Mouse (Mus musculus) midbrain, embryonic 16.5 days (tissue): ENCODE data around the gene Rpl28. TPM values are rescaled to one million over a fixed set of nuclear protein-coding genes. Genes with fewer than 3 reads are reported as not detected.

Source experiments
- ATAC-seq: fragments of 200-750 bp; cut with Nextera tagmentation; 2 replicates; pipeline ENCODE4 v1.8.0; 2017; ENCODE audit warnings: moderate TSS enrichment
- H3K27ac ChIP-seq: fragments of 300-500 bp; sonication (generic); 2 replicates; pipeline ENCODE4 v1.5.1; 2014; ENCODE audit warnings: mild to moderate bottlenecking, low read length, mixed read lengths
- H3K27me3 ChIP-seq: fragments of 300-500 bp; sonication (generic); 2 replicates; pipeline ENCODE4 v1.6.1; 2014; ENCODE audit warnings: low read depth, low read length, mixed read lengths; ENCODE audit not compliant: control insufficient read depth, insufficient read depth
- H3K36me3 ChIP-seq: fragments of 300-500 bp; sonication (generic); 2 replicates; pipeline ENCODE4 v1.6.1; 2014; ENCODE audit warnings: mild to moderate bottlenecking, low read length, moderate library complexity, mixed read lengths; ENCODE audit not compliant: control insufficient read depth, insufficient read depth
- H3K4me1 ChIP-seq: fragments of 300-500 bp; sonication (generic); 2 replicates; pipeline ENCODE4 v1.6.1; 2014; ENCODE audit warnings: mild to moderate bottlenecking, low read length, mixed read lengths; ENCODE audit not compliant: control insufficient read depth, insufficient read depth
- H3K4me2 ChIP-seq: fragments of 300-500 bp; sonication (generic); 2 replicates; pipeline ENCODE4 v1.6.1; 2014; ENCODE audit warnings: mild to moderate bottlenecking, low read length, mixed read lengths
- H3K4me3 ChIP-seq: fragments of 300-500 bp; sonication (generic); 2 replicates; pipeline ENCODE4 v1.5.1; 2014; ENCODE audit warnings: low read depth, mild to moderate bottlenecking, low read length, moderate library complexity, mixed read lengths
- H3K9ac ChIP-seq: fragments of 300-500 bp; sonication (generic); 2 replicates; pipeline ENCODE4 v1.6.1; 2014; ENCODE audit warnings: low read depth, low read length, mixed read lengths
- H3K9me3 ChIP-seq: fragments of 300-500 bp; sonication (generic); replicated peaks from 2 replicates; pipeline ENCODE4 v1.6.1; 2014; ENCODE audit warnings: mild to moderate bottlenecking, low read length, mixed read lengths; ENCODE audit not compliant: control insufficient read depth, poor library complexity, severe bottlenecking
- WGBS: fragments of 180-500 bp; shearing (Covaris S2); extraction: QIAGEN DNeasy Blood & Tissue Kit; methylation state at CpG from one replicate; pipeline ENCODE4 v1.1.7; 2014; 5-methylcytosine and 5-hydroxymethylcytosine counted together
- polyA plus RNA-seq: library from polyadenylated mRNA; unstranded; fragments of >200 nt; fragmentation: Nextera tagmentation; extraction: Ambion mirVana; gene quantifications from 2 replicates; pipeline ENCODE4 v1.2.1, GENCODE M21; 2015

The Rpl28 gene
- polyA plus RNA-seq, 1 experiment from 2014 or later, result 213 TPM

GRCm38 (mm10) chr7:4752821-4753570, 39.7 kb upstream of the Rpl28 start, which contains the start of gene Cox6b2:
Gene Cox6b2 (minus strand): TSS chr7:4753094.
- H3K27ac ChIP-seq, result no peak within 1 kb of the TSS
- WGBS, result 3% methylated on average over 24 of the region's 24 CpGs
- peak within 1 kb of the TSS; percentile 49 for H3K9ac ChIP-seq
- H3K9me3 ChIP-seq, result no peaks in the 10 kb centered on the region
- H3K36me3 ChIP-seq, result no peaks in the 10 kb centered on the region
- ATAC-seq, result peak; percentile 93
- H3K4me2 ChIP-seq, result peak within 1 kb of the TSS; percentile 73
- H3K27me3 ChIP-seq, result no peaks in the 10 kb centered on the region
- H3K4me1 ChIP-seq, result peaks cover 15% of the 10 kb centered on the region
- H3K4me3 ChIP-seq, result peak within 1 kb of the TSS; percentile 40

GRCm38 (mm10) chr7:4759670-4760069, 33.0 kb upstream of the Rpl28 start:
- Histone ChIP-seq H3K9ac (no peak overlapping the region), H3K9me3 (no peaks in the 10 kb centered on the region), H3K4me3 (no peak overlapping the region), H3K27me3 (no peaks in the 10 kb centered on the region), H3K4me2 (no peak overlapping the region), H3K27ac (no peak overlapping the region), H3K4me1 (no peaks in the 10 kb centered on the region), H3K36me3 (no peaks in the 10 kb centered on the region)
- ATAC-seq, result no peak
- WGBS, result 53% methylated on average over 1 of the region's 1 CpGs

GRCm38 (mm10) chr7:4764946-4765710, 27.5 kb upstream of the Rpl28 start:
- Histone ChIP-seq H3K4me3 (no peak overlapping the region), H3K27ac (no peak overlapping the region), H3K9me3 (no peaks in the 10 kb centered on the region), H3K36me3 (no peaks in the 10 kb centered on the region), H3K4me2 (no peak overlapping the region), H3K4me1 (no peaks in the 10 kb centered on the region), H3K27me3 (no peaks in the 10 kb centered on the region), H3K9ac (no peak overlapping the region)
- ATAC-seq, result no peak
- WGBS, result 11% methylated on average over 4 of the region's 4 CpGs

- 89% methylated on average over 4 of the region's 5 CpGs for WGBS
- no peak within 1 kb of the TSS for H3K9ac ChIP-seq
- ATAC-seq, result no peak
- no peak within 1 kb of the TSS for H3K27ac ChIP-seq
- no peak within 1 kb of the TSS for H3K4me3 ChIP-seq
- no peaks in the 10 kb centered on the region for H3K9me3 ChIP-seq
- no peaks in the 10 kb centered on the region for H3K36me3 ChIP-seq
- no peak within 1 kb of the TSS for H3K4me2 ChIP-seq
- peaks cover 8% of the 10 kb centered on the region for H3K27me3 ChIP-seq
- no peaks in the 10 kb centered on the region for H3K4me1 ChIP-seq
Measured at GRCm38 (mm10) chr7:4771202-4771601, 21.5 kb upstream of the Rpl28 start, which contains the start of gene Fam71e2. Gene Fam71e2 (minus strand): TSS chr7:4771302.

- ATAC-seq, result no peak
- Histone ChIP-seq H3K4me3 (no peak overlapping the region), H3K36me3 (no peaks in the 10 kb centered on the region), H3K4me2 (no peak overlapping the region), H3K9me3 (no peaks in the 10 kb centered on the region), H3K27ac (no peak overlapping the region), H3K27me3 (peaks cover 37% of the 10 kb centered on the region), H3K4me1 (no peaks in the 10 kb centered on the region), H3K9ac (no peak overlapping the region)
- WGBS, result 54% methylated on average over 10 of the region's 10 CpGs
Measured at GRCm38 (mm10) chr7:4776131-4776530, 16.5 kb upstream of the Rpl28 start.

GRCm38 (mm10) chr7:4776861-4777830, 15.5 kb upstream of the Rpl28 start:
- Histone ChIP-seq H3K4me2 (peak overlapping the region; percentile 58), H3K27me3 (peaks cover 37% of the 10 kb centered on the region), H3K4me1 (no peaks in the 10 kb centered on the region), H3K4me3 (peak overlapping the region; percentile 41), H3K36me3 (no peaks in the 10 kb centered on the region), H3K9me3 (no peaks in the 10 kb centered on the region), H3K9ac (peak overlapping the region; percentile 58), H3K27ac (no peak overlapping the region)
- 1% methylated on average over 32 of the region's 56 CpGs for WGBS
- ATAC-seq, result peak; percentile 63

GRCm38 (mm10) chr7:4777851-4778637, 14.6 kb upstream of the Rpl28 start:
- no peaks in the 10 kb centered on the region for H3K9me3 ChIP-seq
- H3K4me3 ChIP-seq, result no peak overlapping the region
- no peak overlapping the region for H3K4me2 ChIP-seq
- no peak overlapping the region for H3K9ac ChIP-seq
- WGBS, result 5% methylated on average over 18 of the region's 20 CpGs
- peaks cover 37% of the 10 kb centered on the region for H3K27me3 ChIP-seq
- no peaks in the 10 kb centered on the region for H3K36me3 ChIP-seq
- H3K27ac ChIP-seq, result no peak overlapping the region
- H3K4me1 ChIP-seq, result no peaks in the 10 kb centered on the region
- no peak for ATAC-seq

- no peak overlapping the region for H3K4me3 ChIP-seq
- H3K4me1 ChIP-seq, result no peaks in the 10 kb centered on the region
- ATAC-seq, result no peak
- H3K4me2 ChIP-seq, result no peak overlapping the region
- no peak overlapping the region for H3K27ac ChIP-seq
- WGBS, result 41% methylated on average over 5 of the region's 5 CpGs
- H3K27me3 ChIP-seq, result peaks cover 37% of the 10 kb centered on the region
- no peaks in the 10 kb centered on the region for H3K36me3 ChIP-seq
- H3K9ac ChIP-seq, result no peak overlapping the region
- H3K9me3 ChIP-seq, result no peaks in the 10 kb centered on the region
Measured at GRCm38 (mm10) chr7:4779921-4780320, 12.8 kb upstream of the Rpl28 start.
